ENCODE assay signal across 8 mouse cellular contexts in the genomic region with DNA sequence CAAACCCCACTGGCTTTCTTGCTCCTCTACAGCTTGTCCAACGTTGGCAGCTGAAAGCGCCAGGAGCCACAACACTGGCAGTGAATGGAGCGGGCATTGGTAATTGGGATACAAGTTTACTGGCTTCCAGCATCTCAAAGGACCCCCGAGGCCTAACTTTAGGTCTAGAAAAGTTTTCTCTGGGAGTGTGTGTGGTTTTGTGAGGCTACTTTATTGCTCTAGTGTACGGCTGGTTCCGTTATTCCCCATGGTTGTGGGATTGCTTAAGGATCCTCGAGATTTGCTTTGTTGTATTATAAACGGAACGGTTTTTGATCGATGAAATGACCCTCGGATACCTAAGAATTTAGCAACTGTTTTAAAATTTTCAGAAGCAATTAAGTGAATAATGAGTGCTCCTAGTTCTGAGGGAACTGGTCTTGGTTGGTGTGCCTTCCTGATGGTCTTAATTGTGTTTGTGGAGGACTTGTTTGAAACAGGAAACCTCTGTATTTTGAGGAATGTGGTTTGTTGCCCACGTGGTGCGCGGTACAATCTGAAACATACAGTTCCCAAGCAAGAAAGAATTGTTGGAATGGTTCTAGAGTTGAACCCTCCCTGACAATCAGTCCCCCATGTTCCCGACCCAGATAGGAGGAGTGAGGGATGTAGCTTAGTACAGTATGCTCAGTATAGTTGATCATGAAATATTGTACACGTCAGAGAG. TPM values are rescaled to one million over a fixed set of nuclear protein-coding genes. Genes with fewer than 3 reads are reported as not detected.
DNase-seq lines count a peak whose midpoint lies in the region; ATAC-seq and TF ChIP-seq lines count a peak whose summit lies in the region.

No protein-coding gene starts in this region.

- peak overlapping the region; percentile 91 for H3K4me3 ChIP-seq in left cerebral cortex, adult 2 months
- peak overlapping the region; percentile 72 for H3K4me3 ChIP-seq in hindbrain, embryonic 13.5 days

- H3K27ac ChIP-seq in left cerebral cortex, adult 2 months, result peak overlapping the region; percentile 96; the same call in 1 of the 2 replicates
- H3K27ac ChIP-seq in hindbrain, embryonic 13.5 days, result peak overlapping the region; percentile 91

- H3K9ac ChIP-seq in hindbrain, embryonic 13.5 days, result peak overlapping the region; percentile 91

- 52% methylated on average over 16 of the region's 16 CpGs for WGBS in hindbrain, embryonic 13.5 days

- intact Hi-C loops in left cerebral cortex, adult 2 months (cut with DNase I), result loop anchor here (1.0 to 2.0 kb wide), 3 partner anchors 33 to 241 kb away; no protein-coding TSS in a partner anchor
- intact Hi-C loops in left cerebral cortex, postnatal 10 days (cut with DNase I), result no loop called here

- peak overlapping the region; percentile 78 for H3K4me2 ChIP-seq in hindbrain, embryonic 13.5 days

- peaks cover 13% of the 10 kb centered on the region for H3K36me3 ChIP-seq in hindbrain, embryonic 13.5 days

- H3K4me1 ChIP-seq in hindbrain, embryonic 13.5 days (replicated peaks), result peaks cover 26% of the 10 kb centered on the region

- no peak for ATAC-seq in hindbrain, embryonic 13.5 days (ENCODE audit: low FRiP score)

- no peak for TF ChIP-seq CTCF in left cerebral cortex, adult 2 months (IDR thresholded peaks at IDR 0.05)

- no peaks in the 10 kb centered on the region for H3K27me3 ChIP-seq in hindbrain, embryonic 13.5 days

- H3K9me3 ChIP-seq in hindbrain, embryonic 13.5 days, result no peaks in the 10 kb centered on the region

- no peak for DNase-seq in left cerebral cortex, adult 2 months (ENCODE audit: extremely low spot score in 1 of 2, low spot score in 2 of 2)
- DNase-seq in left cerebral cortex, postnatal 10 days (ENCODE audit: extremely low spot score in 1 of 2, low spot score in 2 of 2), result no peak
- DNase-seq in embryo, embryonic 10.5 days (ENCODE audit: low spot score), result peak; percentile 68
- DNase-seq in lung, postnatal 14 days, result peak; percentile 13
- no peak for DNase-seq in c-Kit-positive CD71-positive TER-119-positive erythroid progenitor cells, embryonic 14.5 days (ENCODE audit: low spot score)
- no peak for DNase-seq in adrenal gland, adult 8-10 months
- no peak for DNase-seq in natural killer cell, adult 2 months (ENCODE audit: low spot score in 2 of 2)

RNA-seq across cellular contexts. Expression of gene Spg20, which starts 1.0 kb away (rescaled TPM):
- 10 to 100 TPM; 29.8 to 30.3 TPM for total RNA-seq in left cerebral cortex, adult 2 months (2021)
- 10 to 100 TPM; 13.6 to 20.2 TPM for total RNA-seq in left cerebral cortex, postnatal 10 days (2021)
- polyA plus RNA-seq in hindbrain, embryonic 13.5 days (2015; fragmentation: Nextera tagmentation; extraction: Ambion mirVana), result 20.0 and 21.7 TPM in 2 replicates
- total RNA-seq in adrenal gland, adult 8-10 months (2022), result 10 to 100 TPM; 52.4 to 63.4 (median 57.1) TPM

RNA-seq across cellular contexts. Expression of gene Ccdc169, which starts 24.3 kb away (rescaled TPM):
- total RNA-seq in left cerebral cortex, adult 2 months (2021), result under 1 TPM; 0.16 to 0.28 TPM
- total RNA-seq in left cerebral cortex, postnatal 10 days (2021), result under 1 TPM in 1 of 2 experiments, not detected in 1; 0.34 TPM
- 0.05 TPM in 1 of 2 replicates, not detected in the other for polyA plus RNA-seq in hindbrain, embryonic 13.5 days (2015; fragmentation: Nextera tagmentation; extraction: Ambion mirVana)
- not detected for total RNA-seq in adrenal gland, adult 8-10 months (2022)

RNA-seq across cellular contexts. Expression of gene Ccna1, which starts 57.6 kb away (rescaled TPM):
- total RNA-seq in left cerebral cortex, adult 2 months (2021), result 1 to 10 TPM; 2.0 to 2.2 TPM
- 1 to 10 TPM; 1.9 to 2.4 TPM for total RNA-seq in left cerebral cortex, postnatal 10 days (2021)
- polyA plus RNA-seq in hindbrain, embryonic 13.5 days (2015; fragmentation: Nextera tagmentation; extraction: Ambion mirVana), result 2.2 TPM in 2 replicates
- not detected for total RNA-seq in adrenal gland, adult 8-10 months (2022)

Comparison
In these comparisons a context has a peak if more than half of its experiments do, and no peak if none do; other contexts are left out.
1. DNase-seq: peak in embryo, embryonic 10.5 days (single experiment) and lung, postnatal 14 days (single experiment); none in left cerebral cortex, adult 2 months (0 of 2), left cerebral cortex, postnatal 10 days (0 of 2), c-Kit-positive CD71-positive TER-119-positive erythroid progenitor cells, embryonic 14.5 days (single experiment), adrenal gland, adult 8-10 months (single experiment) and natural killer cell, adult 2 months (0 of 2).